Mouse (Mus musculus): ENCODE measurements around the gene Stk39. TPM values are rescaled to one million over a fixed set of nuclear protein-coding genes. Genes with fewer than 3 reads are reported as not detected.
A peak's percentile ranks its signal among the peaks of the same experiment; 100 is the strongest.

Gene Stk39
- total RNA-seq, 1 experiment = 5.0 TPM

GRCm38 (mm10) chr2:68472921-68473320 lies 853 bp upstream of the Stk39 start:
- no peak overlapping the region for H3K9ac ChIP-seq (ENCODE audit: insufficient read depth, low read depth, low read length, poor library complexity, severe bottlenecking)
- H3K4me1 ChIP-seq (ENCODE audit: control insufficient read depth in 2 of 2, insufficient read depth in 2 of 2, low read length in 2 of 2, poor library complexity in 1 of 2) = no peaks in the 10 kb centered on the region
- H3K36me3 ChIP-seq (ENCODE audit: control insufficient read depth, insufficient read depth, low read length, poor library complexity, severe bottlenecking) = no peaks in the 10 kb centered on the region
- in situ Hi-C loops (cut with MboI; ENCODE audit: low sequenced_read_pairs in 2 of 2, unreplicated experiment in 2 of 2) = no loop called here
- no peak overlapping the region; a peak in 1 of 4 replicates for H3K4me3 ChIP-seq (ENCODE audit: insufficient read depth in 1 of 2, low read depth in 1 of 2, low read length in 2 of 2, poor library complexity in 1 of 2, severe bottlenecking in 1 of 2)
- DNase-seq (ENCODE audit: low read depth, low spot score) = no peak
- TF ChIP-seq CHD2 (IDR thresholded peaks at IDR 0.05; ENCODE audit: low read depth, low read length) = no peak
- TF ChIP-seq MAFK (IDR thresholded peaks at IDR 0.05; ENCODE audit: insufficient read depth, low read depth, low read length) = no peak
- no peak for TF ChIP-seq ZC3H11A (IDR thresholded peaks at IDR 0.05; ENCODE audit: borderline replicate concordance, low read depth, low read length)
- TF ChIP-seq ZNF384 (IDR thresholded peaks at IDR 0.05; ENCODE audit: low read depth, low read length) = no peak
- TF ChIP-seq HCFC1 (IDR thresholded peaks at IDR 0.05; ENCODE audit: borderline replicate concordance, insufficient read depth, low read length) = no peak
- H3K9me3 ChIP-seq (ENCODE audit: control insufficient read depth, insufficient read depth, low read depth, low read length) = no peaks in the 10 kb centered on the region
- H3K27ac ChIP-seq (ENCODE audit: insufficient read depth, low read depth, low read length, poor library complexity, severe bottlenecking) = no peak overlapping the region

GRCm38 (mm10) chr2:68472551-68472910 lies 463 bp upstream of the Stk39 start:
- DNase-seq (ENCODE audit: low read depth, low spot score) = no peak
- in situ Hi-C loops (cut with MboI; ENCODE audit: low sequenced_read_pairs in 2 of 2, unreplicated experiment in 2 of 2) = no loop called here
- no peaks in the 10 kb centered on the region for H3K9me3 ChIP-seq (ENCODE audit: control insufficient read depth, insufficient read depth, low read depth, low read length)
- no peak for TF ChIP-seq ZC3H11A (IDR thresholded peaks at IDR 0.05; ENCODE audit: borderline replicate concordance, low read depth, low read length)
- no peak for TF ChIP-seq MAFK (IDR thresholded peaks at IDR 0.05; ENCODE audit: insufficient read depth, low read depth, low read length)
- no peak for TF ChIP-seq HCFC1 (IDR thresholded peaks at IDR 0.05; ENCODE audit: borderline replicate concordance, insufficient read depth, low read length)
- no peak for TF ChIP-seq ZNF384 (IDR thresholded peaks at IDR 0.05; ENCODE audit: low read depth, low read length)
- no peak for TF ChIP-seq CHD2 (IDR thresholded peaks at IDR 0.05; ENCODE audit: low read depth, low read length)
- H3K4me3 ChIP-seq (ENCODE audit: insufficient read depth in 1 of 2, low read depth in 1 of 2, low read length in 2 of 2, poor library complexity in 1 of 2, severe bottlenecking in 1 of 2) = peak overlapping the region; percentile 70 to 86
- H3K4me1 ChIP-seq (ENCODE audit: control insufficient read depth in 2 of 2, insufficient read depth in 2 of 2, low read length in 2 of 2, poor library complexity in 1 of 2) = no peaks in the 10 kb centered on the region
- peak overlapping the region; percentile 73; the same call in 1 of the 2 replicates for H3K9ac ChIP-seq (ENCODE audit: insufficient read depth, low read depth, low read length, poor library complexity, severe bottlenecking)
- H3K36me3 ChIP-seq (ENCODE audit: control insufficient read depth, insufficient read depth, low read length, poor library complexity, severe bottlenecking) = no peaks in the 10 kb centered on the region
- no peak overlapping the region for H3K27ac ChIP-seq (ENCODE audit: insufficient read depth, low read depth, low read length, poor library complexity, severe bottlenecking)

- Histone ChIP-seq H3K9me3 (ENCODE audit: control insufficient read depth, insufficient read depth, low read depth, low read length) (no peaks in the 10 kb centered on the region), H3K4me1 (ENCODE audit: control insufficient read depth in 2 of 2, insufficient read depth in 2 of 2, low read length in 2 of 2, poor library complexity in 1 of 2) (no peaks in the 10 kb centered on the region), H3K9ac (ENCODE audit: insufficient read depth, low read depth, low read length, poor library complexity, severe bottlenecking) (peak overlapping the region; percentile 73), H3K27ac (ENCODE audit: insufficient read depth, low read depth, low read length, poor library complexity, severe bottlenecking) (no peak overlapping the region), H3K36me3 (ENCODE audit: control insufficient read depth, insufficient read depth, low read length, poor library complexity, severe bottlenecking) (no peaks in the 10 kb centered on the region), H3K4me3 (ENCODE audit: insufficient read depth in 1 of 2, low read depth in 1 of 2, low read length in 2 of 2, poor library complexity in 1 of 2, severe bottlenecking in 1 of 2) (peak overlapping the region; percentile 70 to 86)
- in situ Hi-C loops (cut with MboI; ENCODE audit: low sequenced_read_pairs in 2 of 2, unreplicated experiment in 2 of 2) = no loop called here
- DNase-seq (ENCODE audit: low read depth, low spot score) = no peak
- no peak for TF ChIP-seq ZC3H11A (IDR thresholded peaks at IDR 0.05; ENCODE audit: borderline replicate concordance, low read depth, low read length)
- TF ChIP-seq MAFK (IDR thresholded peaks at IDR 0.05; ENCODE audit: insufficient read depth, low read depth, low read length) = no peak
- TF ChIP-seq ZNF384 (IDR thresholded peaks at IDR 0.05; ENCODE audit: low read depth, low read length) = no peak
- no peak for TF ChIP-seq CHD2 (IDR thresholded peaks at IDR 0.05; ENCODE audit: low read depth, low read length)
- no peak for TF ChIP-seq HCFC1 (IDR thresholded peaks at IDR 0.05; ENCODE audit: borderline replicate concordance, insufficient read depth, low read length)
These were observed 943 bp downstream of the Stk39 start for GRCm38 (mm10) chr2:68470891-68471758.

- H3K9ac ChIP-seq (ENCODE audit: insufficient read depth, low read depth, low read length, poor library complexity, severe bottlenecking) = no peak overlapping the region
- H3K4me1 ChIP-seq (ENCODE audit: control insufficient read depth in 2 of 2, insufficient read depth in 2 of 2, low read length in 2 of 2, poor library complexity in 1 of 2) = no peaks in the 10 kb centered on the region
- no peak overlapping the region for H3K4me3 ChIP-seq (ENCODE audit: insufficient read depth in 1 of 2, low read depth in 1 of 2, low read length in 2 of 2, poor library complexity in 1 of 2, severe bottlenecking in 1 of 2)
- in situ Hi-C loops (cut with MboI; ENCODE audit: low sequenced_read_pairs in 2 of 2, unreplicated experiment in 2 of 2) = no loop called here
- TF ChIP-seq MAFK (IDR thresholded peaks at IDR 0.05; ENCODE audit: insufficient read depth, low read depth, low read length) (no peak), ZNF384 (IDR thresholded peaks at IDR 0.05; ENCODE audit: low read depth, low read length) (no peak), ZC3H11A (IDR thresholded peaks at IDR 0.05; ENCODE audit: borderline replicate concordance, low read depth, low read length) (no peak), CHD2 (IDR thresholded peaks at IDR 0.05; ENCODE audit: low read depth, low read length) (no peak), HCFC1 (IDR thresholded peaks at IDR 0.05; ENCODE audit: borderline replicate concordance, insufficient read depth, low read length) (no peak)
- no peak for DNase-seq (ENCODE audit: low read depth, low spot score)
- no peak overlapping the region for H3K27ac ChIP-seq (ENCODE audit: insufficient read depth, low read depth, low read length, poor library complexity, severe bottlenecking)
- H3K36me3 ChIP-seq (ENCODE audit: control insufficient read depth, insufficient read depth, low read length, poor library complexity, severe bottlenecking) = no peaks in the 10 kb centered on the region
- no peaks in the 10 kb centered on the region for H3K9me3 ChIP-seq (ENCODE audit: control insufficient read depth, insufficient read depth, low read depth, low read length)
These were observed 2.6 kb downstream of the Stk39 start for GRCm38 (mm10) chr2:68469491-68469890.

Data from ES-E14 (cell line).